Mouse (Mus musculus): ENCODE data around the gene Gsdma.

DNA sequence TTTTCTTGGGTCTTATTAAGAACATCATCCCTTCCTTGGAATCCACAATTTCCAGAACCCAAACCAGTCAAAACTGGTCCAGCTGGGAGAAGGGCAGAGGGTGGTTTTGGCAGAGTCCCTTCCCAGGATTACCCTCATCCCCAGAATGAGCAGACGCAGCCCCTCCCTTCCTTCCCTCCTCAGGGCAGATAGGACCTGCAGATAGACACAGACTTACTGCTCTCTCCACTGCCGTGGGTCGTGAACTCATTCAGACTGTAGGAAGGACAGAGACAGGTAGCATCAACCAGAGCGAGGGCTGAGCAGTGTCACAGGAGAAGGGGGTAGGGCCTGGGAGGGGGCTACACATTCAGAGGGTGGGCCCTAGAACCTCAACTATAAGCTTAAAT, 46.9 kb downstream of the Gsdma start:
- no peak for TF ChIP-seq CTCF (IDR thresholded peaks at IDR 0.05; ENCODE audit: insufficient read depth, low read depth, low read length)
- TF ChIP-seq POLR2A (IDR thresholded peaks at IDR 0.05; ENCODE audit: insufficient read depth, low read depth, low read length) = no peak

Measured in olfactory bulb, adult 2 months (tissue).